8 mouse cellular contexts compared by ENCODE assay signal in the genomic region with DNA sequence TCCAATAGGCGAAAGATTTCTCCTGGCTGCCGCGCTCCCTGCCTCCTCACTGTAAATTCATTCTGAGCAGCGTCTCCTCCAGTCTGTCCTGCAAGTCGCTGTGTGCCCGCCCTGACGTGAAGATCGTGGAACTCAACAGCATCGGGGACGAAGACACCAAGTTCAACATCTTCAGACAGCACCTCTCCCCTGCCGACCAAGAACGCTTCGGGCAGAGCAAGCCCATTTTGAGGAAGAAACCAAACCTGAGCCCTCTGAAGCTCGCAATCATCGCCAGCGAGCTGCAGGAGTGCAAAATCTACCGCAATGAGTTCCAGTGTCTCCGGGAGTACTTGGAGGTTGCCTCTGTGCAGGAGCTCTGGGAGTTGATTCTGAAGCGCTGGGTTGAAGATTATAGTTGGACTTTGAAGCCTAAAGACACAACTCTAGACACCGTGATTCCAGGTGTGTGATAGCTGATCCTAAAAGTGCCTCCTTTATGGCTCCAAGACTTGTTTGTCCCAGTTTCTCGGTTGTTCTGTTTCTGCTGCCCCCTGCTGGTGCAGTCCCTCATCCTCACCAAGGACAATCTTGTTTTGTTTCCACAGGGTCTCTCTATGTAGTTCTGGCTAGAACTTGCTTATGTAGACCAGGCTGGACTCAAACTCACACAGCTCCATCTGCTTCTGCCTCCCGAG. TPM values are rescaled to one million over a fixed set of nuclear protein-coding genes. Genes with fewer than 3 reads are reported as not detected.
DNase-seq lines count a peak whose midpoint lies in the region; ATAC-seq and TF ChIP-seq lines count a peak whose summit lies in the region.

No protein-coding gene starts in this region.

- H3K4me3 ChIP-seq in ES-E14 (ENCODE audit: insufficient read depth in 1 of 2, low read depth in 1 of 2, low read length in 2 of 2, poor library complexity in 1 of 2, severe bottlenecking in 1 of 2): peak overlapping the region; percentile 14 to 58
- H3K4me3 ChIP-seq in forebrain, embryonic 14.5 days (ENCODE audit: low read depth, low read length): peak overlapping the region; percentile 36
- H3K4me3 ChIP-seq in liver, postnatal 0 days (ENCODE audit: low read depth, low read length): peak overlapping the region; percentile 45
- H3K4me3 ChIP-seq in neural tube, embryonic 14.5 days (ENCODE audit: low read depth, low read length): peak overlapping the region; percentile 34
- H3K4me3 ChIP-seq in testis, adult 2 months (ENCODE audit: control insufficient read depth, low read depth, low read length): peak overlapping the region; percentile 67

- peak overlapping the region; percentile 62 for H3K4me2 ChIP-seq in forebrain, embryonic 14.5 days (ENCODE audit: low read length)
- peak overlapping the region; percentile 80 for H3K4me2 ChIP-seq in liver, postnatal 0 days (ENCODE audit: low read depth, low read length)
- H3K4me2 ChIP-seq in neural tube, embryonic 14.5 days (ENCODE audit: low read depth, low read length): peak overlapping the region; percentile 49

- DNase-seq in ES-E14 (ENCODE audit: low read depth, low spot score): peak; percentile 94
- peak; percentile 75 for DNase-seq in cerebellum, adult 11 months
- peak; percentile 89 for DNase-seq in forebrain, embryonic 14.5 days (ENCODE audit: low spot score)
- DNase-seq in heart, postnatal 14 days: peak; percentile 86 to 89
- peak; percentile 64 for DNase-seq in large intestine, adult 2 months (ENCODE audit: low read depth, low spot score)
- peak; percentile 88 for DNase-seq in liver, postnatal 0 days

- H3K36me3 ChIP-seq in ES-E14 (ENCODE audit: control insufficient read depth, insufficient read depth, low read length, poor library complexity, severe bottlenecking): no peaks in the 10 kb centered on the region
- H3K36me3 ChIP-seq in forebrain, embryonic 14.5 days (ENCODE audit: control insufficient read depth, insufficient read depth, low read length): no peaks in the 10 kb centered on the region
- H3K36me3 ChIP-seq in liver, postnatal 0 days (replicated peaks; ENCODE audit: insufficient read depth, low read length): no peaks in the 10 kb centered on the region
- no peaks in the 10 kb centered on the region for H3K36me3 ChIP-seq in neural tube, embryonic 14.5 days (ENCODE audit: control insufficient read depth, insufficient read depth, low read length)
- H3K36me3 ChIP-seq in testis, adult 2 months (ENCODE audit: control insufficient read depth, insufficient read depth, low read length): no peaks in the 10 kb centered on the region; the same call in 1 of the 2 replicates

- no peaks in the 10 kb centered on the region for H3K27me3 ChIP-seq in forebrain, embryonic 14.5 days (replicated peaks; ENCODE audit: control insufficient read depth, insufficient read depth, low read length)
- no peaks in the 10 kb centered on the region for H3K27me3 ChIP-seq in liver, postnatal 0 days (ENCODE audit: insufficient read depth, low read length)
- no peaks in the 10 kb centered on the region for H3K27me3 ChIP-seq in neural tube, embryonic 14.5 days (ENCODE audit: control insufficient read depth, insufficient read depth, low read length)
- no peaks in the 10 kb centered on the region for H3K27me3 ChIP-seq in testis, adult 2 months (ENCODE audit: control insufficient read depth, insufficient read depth, low read length)

- TF ChIP-seq POLR2A in testis, adult 2 months (IDR thresholded peaks at IDR 0.05; ENCODE audit: control insufficient read depth, low read depth, low read length): no peak

- no peak overlapping the region for H3K27ac ChIP-seq in ES-E14 (ENCODE audit: insufficient read depth, low read depth, low read length, poor library complexity, severe bottlenecking)
- H3K27ac ChIP-seq in forebrain, embryonic 14.5 days (ENCODE audit: low read depth, low read length): no peak overlapping the region
- H3K27ac ChIP-seq in liver, postnatal 0 days (ENCODE audit: low read depth): no peak overlapping the region
- H3K27ac ChIP-seq in neural tube, embryonic 14.5 days (ENCODE audit: low read depth, low read length): no peak overlapping the region
- H3K27ac ChIP-seq in testis, adult 2 months (ENCODE audit: control insufficient read depth, insufficient read depth, low read depth, low read length): no peak overlapping the region

- 10% methylated on average over 22 of the region's 22 CpGs for WGBS in forebrain, embryonic 14.5 days
- 11% methylated on average over 22 of the region's 22 CpGs for WGBS in large intestine, adult 2 months
- WGBS in liver, postnatal 0 days (ENCODE audit: insufficient replicate concordance): 6% methylated on average over 22 of the region's 22 CpGs
- 10% methylated on average over 22 of the region's 22 CpGs for WGBS in neural tube, embryonic 14.5 days

- in situ Hi-C loops in ES-E14 (cut with MboI; ENCODE audit: low sequenced_read_pairs in 2 of 2, unreplicated experiment in 2 of 2): no loop called here

- peaks cover 0 to 3% of the 10 kb centered on the region in 2 experiments; a peak in 2 of 4 replicates for H3K4me1 ChIP-seq in ES-E14 (ENCODE audit: control insufficient read depth in 2 of 2, insufficient read depth in 2 of 2, low read length in 2 of 2, poor library complexity in 1 of 2)
- H3K4me1 ChIP-seq in forebrain, embryonic 14.5 days (ENCODE audit: control insufficient read depth, insufficient read depth, low read length): peaks cover 5% of the 10 kb centered on the region; the same call in 1 of the 2 replicates
- peaks cover 10% of the 10 kb centered on the region for H3K4me1 ChIP-seq in liver, postnatal 0 days (ENCODE audit: insufficient read depth)
- no peaks in the 10 kb centered on the region for H3K4me1 ChIP-seq in neural tube, embryonic 14.5 days (ENCODE audit: control insufficient read depth, insufficient read depth, low read length)
- H3K4me1 ChIP-seq in testis, adult 2 months (ENCODE audit: control insufficient read depth, insufficient read depth, low read length): no peaks in the 10 kb centered on the region

- peak overlapping the region; percentile 37; the same call in 1 of the 2 replicates for H3K9ac ChIP-seq in ES-E14 (ENCODE audit: insufficient read depth, low read depth, low read length, poor library complexity, severe bottlenecking)
- H3K9ac ChIP-seq in forebrain, embryonic 14.5 days (ENCODE audit: low read length): peak overlapping the region; percentile 64
- peak overlapping the region; percentile 59 for H3K9ac ChIP-seq in liver, postnatal 0 days (replicated peaks)
- H3K9ac ChIP-seq in neural tube, embryonic 14.5 days (replicated peaks; ENCODE audit: low read depth, low read length): 0 out of 2 replicates have a peak overlapping the region, but pooled peaks have one; percentile 5

- H3K9me3 ChIP-seq in ES-E14 (ENCODE audit: control insufficient read depth, insufficient read depth, low read depth, low read length): no peaks in the 10 kb centered on the region
- no peaks in the 10 kb centered on the region for H3K9me3 ChIP-seq in forebrain, embryonic 14.5 days (replicated peaks; ENCODE audit: control insufficient read depth, low read length)
- H3K9me3 ChIP-seq in liver, postnatal 0 days (ENCODE audit: low read length): no peaks in the 10 kb centered on the region
- no peaks in the 10 kb centered on the region for H3K9me3 ChIP-seq in neural tube, embryonic 14.5 days (ENCODE audit: control insufficient read depth, low read length)

- intact Hi-C loops in heart, postnatal 14 days (cut with DNase I): loop anchor here (5.0 kb wide), 2 partner anchors 94 to 259 kb away; no protein-coding TSS in a partner anchor

- ATAC-seq in forebrain, embryonic 14.5 days: peak; percentile 66; the same call in 1 of the 2 replicates
- peak; percentile 55 for ATAC-seq in liver, postnatal 0 days
- peak; percentile 54; the same call in 1 of the 2 replicates for ATAC-seq in neural tube, embryonic 14.5 days (ENCODE audit: low read depth)

- TF ChIP-seq EP300 in liver, postnatal 0 days (IDR thresholded peaks at IDR 0.05; ENCODE audit: low read depth): no peak

- TF ChIP-seq CTCF in liver, postnatal 0 days (IDR thresholded peaks at IDR 0.05; ENCODE audit: low read depth): peak; percentile 87
- peak; percentile 19; the same call in 1 of the 2 replicates for TF ChIP-seq CTCF in testis, adult 2 months (IDR thresholded peaks at IDR 0.05; ENCODE audit: control insufficient read depth, insufficient read depth, insufficient replicate concordance, low read depth, low read length)

RNA-seq across cellular contexts. Expression of gene Ttc41, which starts 25.4 kb away (rescaled TPM):
- total RNA-seq in ES-E14 (2012; rRNA removed): 1.1 and 1.6 TPM in 2 replicates
- 0.99 and 1.5 TPM in 2 replicates for polyA plus RNA-seq in forebrain, embryonic 14.5 days (2014; fragmentation: Nextera tagmentation; extraction: Ambion mirVana)
- 1 to 10 TPM; 1.4 TPM for total RNA-seq in heart, postnatal 14 days (2021)
- 0.74 and 1.5 TPM in 2 replicates for polyA plus RNA-seq in large intestine, adult 2 months (2012; rRNA removed)
- 0.30 and 0.35 TPM in 2 replicates for polyA plus RNA-seq in liver, postnatal 0 days (2015; fragmentation: Nextera tagmentation; extraction: Ambion mirVana)
- polyA plus RNA-seq in neural tube, embryonic 14.5 days (2014; fragmentation: Nextera tagmentation; extraction: Ambion mirVana): 2.0 and 3.0 TPM in 2 replicates
- polyA plus RNA-seq in testis, adult 2 months (2012; rRNA removed): 30.1 and 32.0 TPM in 2 replicates

RNA-seq across cellular contexts. Expression of gene Hsp90b1, which starts 25.7 kb away (rescaled TPM):
- total RNA-seq in ES-E14 (2012; rRNA removed): 876 and 957 TPM in 2 replicates
- polyA plus RNA-seq in forebrain, embryonic 14.5 days (2014; fragmentation: Nextera tagmentation; extraction: Ambion mirVana): 248 and 269 TPM in 2 replicates
- total RNA-seq in heart, postnatal 14 days (2021): 100 to 1,000 TPM; 220 to 280 TPM
- 93.0 and 94.2 TPM in 2 replicates for polyA plus RNA-seq in large intestine, adult 2 months (2012; rRNA removed)
- 228 and 252 TPM in 2 replicates for polyA plus RNA-seq in liver, postnatal 0 days (2015; fragmentation: Nextera tagmentation; extraction: Ambion mirVana)
- polyA plus RNA-seq in neural tube, embryonic 14.5 days (2014; fragmentation: Nextera tagmentation; extraction: Ambion mirVana): 246 and 273 TPM in 2 replicates
- 107 and 172 TPM in 2 replicates for polyA plus RNA-seq in testis, adult 2 months (2012; rRNA removed)

RNA-seq across cellular contexts. Expression of gene Gm49358, which starts 32.8 kb away (rescaled TPM):
- total RNA-seq in ES-E14 (2012; rRNA removed): 0.58 and 1.4 TPM in 2 replicates
- 0.88 TPM in 1 of 2 replicates, not detected in the other for polyA plus RNA-seq in forebrain, embryonic 14.5 days (2014; fragmentation: Nextera tagmentation; extraction: Ambion mirVana)
- 10 to 100 TPM in 1 of 2 experiments, 1 to 10 TPM in 1; 7.2 to 12.1 TPM for total RNA-seq in heart, postnatal 14 days (2021)
- not detected in 2 replicates for polyA plus RNA-seq in large intestine, adult 2 months (2012; rRNA removed)
- not detected in 2 replicates for polyA plus RNA-seq in liver, postnatal 0 days (2015; fragmentation: Nextera tagmentation; extraction: Ambion mirVana)
- polyA plus RNA-seq in neural tube, embryonic 14.5 days (2014; fragmentation: Nextera tagmentation; extraction: Ambion mirVana): 1.9 TPM in 1 of 2 replicates, not detected in the other
- not detected in 2 replicates for polyA plus RNA-seq in testis, adult 2 months (2012; rRNA removed)

RNA-seq across cellular contexts. Expression of gene Nt5dc3, which starts 47.8 kb away (rescaled TPM):
- total RNA-seq in ES-E14 (2012; rRNA removed): 5.6 and 8.1 TPM in 2 replicates
- 6.7 and 7.6 TPM in 2 replicates for polyA plus RNA-seq in forebrain, embryonic 14.5 days (2014; fragmentation: Nextera tagmentation; extraction: Ambion mirVana)
- total RNA-seq in heart, postnatal 14 days (2021): 10 to 100 TPM; 28.2 to 31.6 TPM
- 3.2 and 3.3 TPM in 2 replicates for polyA plus RNA-seq in large intestine, adult 2 months (2012; rRNA removed)
- polyA plus RNA-seq in liver, postnatal 0 days (2015; fragmentation: Nextera tagmentation; extraction: Ambion mirVana): 0.40 and 0.51 TPM in 2 replicates
- polyA plus RNA-seq in neural tube, embryonic 14.5 days (2014; fragmentation: Nextera tagmentation; extraction: Ambion mirVana): 14.9 and 15.8 TPM in 2 replicates
- 7.0 and 7.7 TPM in 2 replicates for polyA plus RNA-seq in testis, adult 2 months (2012; rRNA removed)

Comparison
In these comparisons a context has a peak if more than half of its experiments do, and no peak if none do; other contexts are left out.
1. H3K9ac ChIP-seq: peak in every context shown above with its lines; median percentile 64 in forebrain, embryonic 14.5 days; 59 in liver, postnatal 0 days; 37 in ES-E14; 5 in neural tube, embryonic 14.5 days.